Mouse (Mus musculus): ENCODE measurements around the gene Lzts2.

The Lzts2 gene

GRCm38 (mm10) chr19:45003740-45004516, 10.3 kb upstream of the Lzts2 start:
- no peak for DNase-seq (ENCODE audit: low spot score in 2 of 2)

- DNase-seq (ENCODE audit: low spot score in 2 of 2): peak in 1 of 2 experiments; percentile 49
Observed at GRCm38 (mm10) chr19:45005444-45005843, 8.8 kb upstream of the Lzts2 start, which contains the start of gene Twnk. Twnk (plus strand) TSS chr19:45005663.

- peak; percentile 94 to 95 for DNase-seq (ENCODE audit: low spot score in 2 of 2)
Observed at GRCm38 (mm10) chr19:45005957-45006712, 8.1 kb upstream of the Lzts2 start, which contains the start of gene Mrpl43. Mrpl43 (minus strand) TSS chr19:45006442.

- DNase-seq (ENCODE audit: low spot score in 2 of 2): no peak
Observed at GRCm38 (mm10) chr19:45007021-45007420, 7.2 kb upstream of the Lzts2 start.

GRCm38 (mm10) chr19:45007425-45008191, 6.6 kb upstream of the Lzts2 start:
- DNase-seq (ENCODE audit: low spot score in 2 of 2): no peak

GRCm38 (mm10) chr19:45010646-45011045, 3.6 kb upstream of the Lzts2 start:
- DNase-seq (ENCODE audit: low spot score in 2 of 2): no peak

GRCm38 (mm10) chr19:45012219-45012618, 2.0 kb upstream of the Lzts2 start:
- DNase-seq (ENCODE audit: low spot score in 2 of 2): no peak

- DNase-seq (ENCODE audit: low spot score in 2 of 2): no peak
Observed at GRCm38 (mm10) chr19:45012636-45013035, 1.6 kb upstream of the Lzts2 start.

- no peak for DNase-seq (ENCODE audit: low spot score in 2 of 2)
Observed at GRCm38 (mm10) chr19:45013581-45014225, 511 bp upstream of the Lzts2 start.

- DNase-seq (ENCODE audit: low spot score in 2 of 2): no peak
Observed at GRCm38 (mm10) chr19:45014981-45015402, 778 bp downstream of the Lzts2 start.

- no peak for DNase-seq (ENCODE audit: low spot score in 2 of 2)
Observed at GRCm38 (mm10) chr19:45015518-45016281, 1.5 kb downstream of the Lzts2 start.

GRCm38 (mm10) chr19:45016341-45017215, 2.4 kb downstream of the Lzts2 start:
- peak; percentile 70 to 71 for DNase-seq (ENCODE audit: low spot score in 2 of 2)

- peak; percentile 77 to 83 for DNase-seq (ENCODE audit: low spot score in 2 of 2)
Observed at GRCm38 (mm10) chr19:45017216-45017771, 3.1 kb downstream of the Lzts2 start.

- DNase-seq (ENCODE audit: low spot score in 2 of 2): peak; percentile 83 to 88
Observed at GRCm38 (mm10) chr19:45017909-45018308, 3.7 kb downstream of the Lzts2 start.

GRCm38 (mm10) chr19:45018351-45018831, 4.2 kb downstream of the Lzts2 start:
- no peak for DNase-seq (ENCODE audit: low spot score in 2 of 2)

- DNase-seq (ENCODE audit: low spot score in 2 of 2): no peak
Observed at GRCm38 (mm10) chr19:45020348-45020747, 6.1 kb downstream of the Lzts2 start.

GRCm38 (mm10) chr19:45021362-45021761, 7.1 kb downstream of the Lzts2 start:
- no peak for DNase-seq (ENCODE audit: low spot score in 2 of 2)

GRCm38 (mm10) chr19:45023993-45024392, 9.8 kb downstream of the Lzts2 start:
- no peak for DNase-seq (ENCODE audit: low spot score in 2 of 2)

GRCm38 (mm10) chr19:45024775-45025174, 10.6 kb downstream of the Lzts2 start:
- DNase-seq (ENCODE audit: low spot score in 2 of 2): no peak

All from frontal cortex, postnatal 10 days (tissue).